Mouse (Mus musculus): Measurements from ENCODE around the gene Dhrs9. TPM values are rescaled to one million over a fixed set of nuclear protein-coding genes. Genes with fewer than 3 reads are reported as not detected.
"Not testable (repeated sequence)": the region's sequence is repeated elsewhere in the genome, so short reads cannot be mapped to it uniquely, and the experiment has no call there.

The Dhrs9 gene
- polyA plus RNA-seq (2015; fragmentation: Nextera tagmentation; extraction: Ambion mirVana), result 0.04 and 0.08 TPM in 2 replicates

- no peak within 1 kb of the TSS for H3K4me2 ChIP-seq (ENCODE audit: low read depth, low read length)
- peak; percentile 62; the same call in 1 of the 2 replicates for ATAC-seq (ENCODE audit: low read depth)
These were observed at the start of gene Dhrs9 for GRCm38 (mm10) chr2:69380281-69380680. Gene Dhrs9, plus strand, starts transcription at chr2:69380445.

GRCm38 (mm10) chr2:69331523-69331922, 48.7 kb upstream of the Dhrs9 start:
- not testable (repeated sequence) for H3K27ac ChIP-seq (ENCODE audit: low read length); H3K4me1 ChIP-seq (replicated peaks; ENCODE audit: control insufficient read depth, insufficient read depth, low read length); H3K4me3 ChIP-seq (ENCODE audit: low read length); H3K36me3 ChIP-seq (ENCODE audit: control insufficient read depth, insufficient read depth, low read length); ATAC-seq (ENCODE audit: low read depth); H3K9me3 ChIP-seq (ENCODE audit: control insufficient read depth, low read length); H3K27me3 ChIP-seq (ENCODE audit: control insufficient read depth, insufficient read depth, low read depth, low read length); H3K4me2 ChIP-seq (ENCODE audit: low read depth, low read length); H3K9ac ChIP-seq (ENCODE audit: low read length)
- WGBS, result 84% methylated on average over 5 of the region's 6 CpGs

More at GRCm38 (mm10) chr2:69380281-69380680, at the start of gene Dhrs9:
- Histone ChIP-seq H3K4me1 (replicated peaks; ENCODE audit: control insufficient read depth, insufficient read depth, low read length) (peaks cover 3% of the 10 kb centered on the region; the same call in 1 of the 2 replicates), H3K9ac (ENCODE audit: low read length) (no peak within 1 kb of the TSS), H3K9me3 (ENCODE audit: control insufficient read depth, low read length) (no peaks in the 10 kb centered on the region), H3K27me3 (ENCODE audit: control insufficient read depth, insufficient read depth, low read depth, low read length) (no peaks in the 10 kb centered on the region), H3K27ac (ENCODE audit: low read length) (no peak within 1 kb of the TSS), H3K4me3 (ENCODE audit: low read length) (no peak within 1 kb of the TSS), H3K36me3 (ENCODE audit: control insufficient read depth, insufficient read depth, low read length) (no peaks in the 10 kb centered on the region)
- WGBS, result 24% methylated on average over 13 of the region's 13 CpGs

GRCm38 (mm10) chr2:69341506-69341905, 38.7 kb upstream of the Dhrs9 start:
- no peak overlapping the region for H3K27ac ChIP-seq (ENCODE audit: low read length)
- 85% methylated on average over 6 of the region's 6 CpGs for WGBS

GRCm38 (mm10) chr2:69342496-69343221, 37.6 kb upstream of the Dhrs9 start, which contains the start of gene Abcb11:
Gene Abcb11, minus strand, starts transcription at chr2:69342616.
- ATAC-seq (ENCODE audit: low read depth), result no peak
- no peak within 1 kb of the TSS for H3K4me2 ChIP-seq (ENCODE audit: low read depth, low read length)
- no peak within 1 kb of the TSS for H3K9ac ChIP-seq (ENCODE audit: low read length)
- H3K4me3 ChIP-seq (ENCODE audit: low read length), result no peak within 1 kb of the TSS
- H3K27me3 ChIP-seq (ENCODE audit: control insufficient read depth, insufficient read depth, low read depth, low read length), result no peaks in the 10 kb centered on the region
- no peaks in the 10 kb centered on the region for H3K9me3 ChIP-seq (ENCODE audit: control insufficient read depth, low read length)
- no peak within 1 kb of the TSS for H3K27ac ChIP-seq (ENCODE audit: low read length)
- 81% methylated on average over 9 of the region's 9 CpGs for WGBS
- no peaks in the 10 kb centered on the region for H3K4me1 ChIP-seq (replicated peaks; ENCODE audit: control insufficient read depth, insufficient read depth, low read length)
- H3K36me3 ChIP-seq (ENCODE audit: control insufficient read depth, insufficient read depth, low read length), result no peaks in the 10 kb centered on the region

More at GRCm38 (mm10) chr2:69341506-69341905, 38.7 kb upstream of the Dhrs9 start:
- Histone ChIP-seq H3K4me1 (replicated peaks; ENCODE audit: control insufficient read depth, insufficient read depth, low read length) (no peaks in the 10 kb centered on the region), H3K4me3 (ENCODE audit: low read length) (no peak overlapping the region), H3K4me2 (ENCODE audit: low read depth, low read length) (no peak overlapping the region), H3K9me3 (ENCODE audit: control insufficient read depth, low read length) (no peaks in the 10 kb centered on the region), H3K36me3 (ENCODE audit: control insufficient read depth, insufficient read depth, low read length) (no peaks in the 10 kb centered on the region), H3K27me3 (ENCODE audit: control insufficient read depth, insufficient read depth, low read depth, low read length) (no peaks in the 10 kb centered on the region), H3K9ac (ENCODE audit: low read length) (no peak overlapping the region)
- no peak for ATAC-seq (ENCODE audit: low read depth)

GRCm38 (mm10) chr2:69355402-69355801, 24.8 kb upstream of the Dhrs9 start:
- H3K9me3 ChIP-seq (ENCODE audit: control insufficient read depth, low read length); H3K4me3 ChIP-seq (ENCODE audit: low read length); H3K4me2 ChIP-seq (ENCODE audit: low read depth, low read length); H3K27ac ChIP-seq (ENCODE audit: low read length); H3K4me1 ChIP-seq (replicated peaks; ENCODE audit: control insufficient read depth, insufficient read depth, low read length); H3K27me3 ChIP-seq (ENCODE audit: control insufficient read depth, insufficient read depth, low read depth, low read length); H3K9ac ChIP-seq (ENCODE audit: low read length); H3K36me3 ChIP-seq (ENCODE audit: control insufficient read depth, insufficient read depth, low read length): not testable (repeated sequence)
- peak; percentile 100 for ATAC-seq (ENCODE audit: low read depth)

- no peaks in the 10 kb centered on the region for H3K36me3 ChIP-seq (ENCODE audit: control insufficient read depth, insufficient read depth, low read length)
- no peaks in the 10 kb centered on the region for H3K27me3 ChIP-seq (ENCODE audit: control insufficient read depth, insufficient read depth, low read depth, low read length)
- no peaks in the 10 kb centered on the region for H3K4me1 ChIP-seq (replicated peaks; ENCODE audit: control insufficient read depth, insufficient read depth, low read length)
- H3K9me3 ChIP-seq (ENCODE audit: control insufficient read depth, low read length), result no peaks in the 10 kb centered on the region
- 78% methylated on average over 2 of the region's 2 CpGs for WGBS
- ATAC-seq (ENCODE audit: low read depth), result no peak
- no peak overlapping the region for H3K9ac ChIP-seq (ENCODE audit: low read length)
- H3K27ac ChIP-seq (ENCODE audit: low read length), result no peak overlapping the region
- no peak overlapping the region for H3K4me2 ChIP-seq (ENCODE audit: low read depth, low read length)
- H3K4me3 ChIP-seq (ENCODE audit: low read length), result no peak overlapping the region
These were observed 15.4 kb upstream of the Dhrs9 start for GRCm38 (mm10) chr2:69364831-69365230.

- WGBS, result 100% methylated on average over 1 of the region's 1 CpGs
- H3K27ac ChIP-seq (ENCODE audit: low read length), result no peak overlapping the region
These were observed 15.0 kb upstream of the Dhrs9 start for GRCm38 (mm10) chr2:69365275-69365674.

GRCm38 (mm10) chr2:69376780-69377179, 3.5 kb upstream of the Dhrs9 start:
- Histone ChIP-seq H3K36me3 (ENCODE audit: control insufficient read depth, insufficient read depth, low read length) (no peaks in the 10 kb centered on the region), H3K4me3 (ENCODE audit: low read length) (no peak overlapping the region), H3K9me3 (ENCODE audit: control insufficient read depth, low read length) (no peaks in the 10 kb centered on the region), H3K4me2 (ENCODE audit: low read depth, low read length) (no peak overlapping the region), H3K9ac (ENCODE audit: low read length) (no peak overlapping the region), H3K27ac (ENCODE audit: low read length) (no peak overlapping the region), H3K4me1 (replicated peaks; ENCODE audit: control insufficient read depth, insufficient read depth, low read length) (peaks cover 3% of the 10 kb centered on the region; the same call in 1 of the 2 replicates), H3K27me3 (ENCODE audit: control insufficient read depth, insufficient read depth, low read depth, low read length) (no peaks in the 10 kb centered on the region)
- WGBS, result 67% methylated on average over 2 of the region's 2 CpGs
- ATAC-seq (ENCODE audit: low read depth), result no peak

More at GRCm38 (mm10) chr2:69365275-69365674, 15.0 kb upstream of the Dhrs9 start:
- no peaks in the 10 kb centered on the region for H3K4me1 ChIP-seq (replicated peaks; ENCODE audit: control insufficient read depth, insufficient read depth, low read length)
- no peaks in the 10 kb centered on the region for H3K27me3 ChIP-seq (ENCODE audit: control insufficient read depth, insufficient read depth, low read depth, low read length)
- no peak overlapping the region for H3K4me3 ChIP-seq (ENCODE audit: low read length)
- H3K9me3 ChIP-seq (ENCODE audit: control insufficient read depth, low read length), result no peaks in the 10 kb centered on the region
- H3K4me2 ChIP-seq (ENCODE audit: low read depth, low read length), result no peak overlapping the region
- no peaks in the 10 kb centered on the region for H3K36me3 ChIP-seq (ENCODE audit: control insufficient read depth, insufficient read depth, low read length)
- no peak for ATAC-seq (ENCODE audit: low read depth)
- H3K9ac ChIP-seq (ENCODE audit: low read length), result no peak overlapping the region

- ATAC-seq (ENCODE audit: low read depth), result no peak
- Histone ChIP-seq H3K4me1 (replicated peaks; ENCODE audit: control insufficient read depth, insufficient read depth, low read length) (peaks cover 3% of the 10 kb centered on the region; the same call in 1 of the 2 replicates), H3K36me3 (ENCODE audit: control insufficient read depth, insufficient read depth, low read length) (no peaks in the 10 kb centered on the region), H3K27ac (ENCODE audit: low read length) (no peak overlapping the region), H3K4me2 (ENCODE audit: low read depth, low read length) (no peak overlapping the region), H3K27me3 (ENCODE audit: control insufficient read depth, insufficient read depth, low read depth, low read length) (no peaks in the 10 kb centered on the region), H3K9me3 (ENCODE audit: control insufficient read depth, low read length) (no peaks in the 10 kb centered on the region), H3K4me3 (ENCODE audit: low read length) (no peak overlapping the region), H3K9ac (ENCODE audit: low read length) (no peak overlapping the region)
- 37% methylated on average over 1 of the region's 1 CpGs for WGBS
These were observed 444 bp upstream of the Dhrs9 start for GRCm38 (mm10) chr2:69379801-69380200.
